Mouse (Mus musculus) erythroblast, embryonic 14.5 days (primary cell): Measurements from ENCODE around the gene Casp9. TPM values are rescaled to one million over a fixed set of nuclear protein-coding genes. Genes with fewer than 3 reads are reported as not detected.
A peak's percentile ranks its signal among the peaks of the same experiment; 100 is the strongest.

ENCODE experiments used
- H3K27me3 ChIP-seq: 2 replicates; pipeline ENCODE4 v1.6.1; 2012; ENCODE audit warnings: inconsistent platforms; ENCODE audit not compliant: control insufficient read depth
- H3K36me3 ChIP-seq: 2 replicates; pipeline ENCODE4 v1.6.1; 2012; ENCODE audit warnings: mild to moderate bottlenecking, inconsistent platforms; ENCODE audit not compliant: control insufficient read depth
- H3K4me1 ChIP-seq: 2 replicates; pipeline ENCODE4 v1.6.1; 2012; ENCODE audit warnings: inconsistent platforms; ENCODE audit not compliant: control insufficient read depth
- H3K4me3 ChIP-seq: replicated peaks from 2 replicates; pipeline ENCODE3; 2012; ENCODE audit warnings: moderate library complexity, mild to moderate bottlenecking, inconsistent platforms
- H3K9me3 ChIP-seq: 2 replicates; pipeline ENCODE4 v1.6.1; 2012; ENCODE audit warnings: low read length, inconsistent platforms, mixed read lengths; ENCODE audit not compliant: control insufficient read depth
- GATA1 ChIP-seq: IDR thresholded peaks from 2 replicates; pipeline ENCODE4 v1.6.1; 2012; ENCODE audit warnings: low read length, inconsistent platforms, mixed read lengths
- TAL1 ChIP-seq: IDR thresholded peaks from 3 replicates; pipeline ENCODE4 v1.6.1; 2012; ENCODE audit warnings: low read length, inconsistent platforms, mixed read lengths
- polyA plus RNA-seq: library from polyadenylated mRNA; stranded (reverse); fragments of >175 nt; gene quantifications from 2 replicates; pipeline ENCODE4 v1.2.3, GENCODE M21; 2012

Casp9 gene
- polyA plus RNA-seq, 1 experiment, result 2.3 TPM

GRCm38 (mm10) chr4:141758874-141759542 is 34.4 kb upstream of the Casp9 start:
- TF ChIP-seq GATA1, result no peak
- no peak for TF ChIP-seq TAL1
- H3K36me3 ChIP-seq, result peaks cover 71% of the 10 kb centered on the region
- H3K27me3 ChIP-seq, result no peaks in the 10 kb centered on the region
- H3K9me3 ChIP-seq, result no peaks in the 10 kb centered on the region
- H3K4me3 ChIP-seq, result no peak overlapping the region
- H3K4me1 ChIP-seq, result peaks cover 91% of the 10 kb centered on the region

- H3K4me3 ChIP-seq, result no peak overlapping the region
- H3K27me3 ChIP-seq, result no peaks in the 10 kb centered on the region
- peaks cover 80% of the 10 kb centered on the region for H3K4me1 ChIP-seq
- H3K36me3 ChIP-seq, result peaks cover 69% of the 10 kb centered on the region
- TF ChIP-seq GATA1 (no peak), TAL1 (no peak)
- H3K9me3 ChIP-seq, result no peaks in the 10 kb centered on the region
Measured at GRCm38 (mm10) chr4:141760942-141761341, 32.5 kb upstream of the Casp9 start.

- H3K27me3 ChIP-seq, result no peaks in the 10 kb centered on the region
- peaks cover 81% of the 10 kb centered on the region for H3K4me1 ChIP-seq
- H3K4me3 ChIP-seq, result no peak overlapping the region
- TF ChIP-seq GATA1, result no peak
- no peak for TF ChIP-seq TAL1
- H3K9me3 ChIP-seq, result no peaks in the 10 kb centered on the region
- peaks cover 77% of the 10 kb centered on the region for H3K36me3 ChIP-seq
Measured at GRCm38 (mm10) chr4:141762102-141762598, 31.3 kb upstream of the Casp9 start.

- peaks cover 81% of the 10 kb centered on the region for H3K4me1 ChIP-seq
- TF ChIP-seq GATA1, result no peak
- TF ChIP-seq TAL1, result no peak
- H3K36me3 ChIP-seq, result peaks cover 82% of the 10 kb centered on the region
- H3K27me3 ChIP-seq, result no peaks in the 10 kb centered on the region
- no peak overlapping the region for H3K4me3 ChIP-seq
- H3K9me3 ChIP-seq, result no peaks in the 10 kb centered on the region
Measured at GRCm38 (mm10) chr4:141763476-141763875, 29.9 kb upstream of the Casp9 start.

GRCm38 (mm10) chr4:141765008-141765407 is 28.4 kb upstream of the Casp9 start:
- Histone ChIP-seq H3K4me1 (peaks cover 81% of the 10 kb centered on the region), H3K9me3 (no peaks in the 10 kb centered on the region), H3K36me3 (peaks cover 83% of the 10 kb centered on the region), H3K27me3 (no peaks in the 10 kb centered on the region), H3K4me3 (no peak overlapping the region)
- TF ChIP-seq GATA1 (no peak), TAL1 (no peak)

GRCm38 (mm10) chr4:141766316-141766667 is 27.1 kb upstream of the Casp9 start:
- peak overlapping the region; percentile 59 for H3K4me3 ChIP-seq
- peaks cover 83% of the 10 kb centered on the region for H3K4me1 ChIP-seq
- H3K36me3 ChIP-seq, result peaks cover 85% of the 10 kb centered on the region
- no peaks in the 10 kb centered on the region for H3K27me3 ChIP-seq
- TF ChIP-seq GATA1 (no peak), TAL1 (no peak)
- H3K9me3 ChIP-seq, result no peaks in the 10 kb centered on the region

- no peaks in the 10 kb centered on the region for H3K27me3 ChIP-seq
- peaks cover 85% of the 10 kb centered on the region for H3K4me1 ChIP-seq
- peaks cover 85% of the 10 kb centered on the region for H3K36me3 ChIP-seq
- no peaks in the 10 kb centered on the region for H3K9me3 ChIP-seq
- peak overlapping the region; percentile 59 for H3K4me3 ChIP-seq
- TF ChIP-seq GATA1 (no peak), TAL1 (no peak)
Measured at GRCm38 (mm10) chr4:141766668-141767352, 26.6 kb upstream of the Casp9 start.

- Histone ChIP-seq H3K27me3 (no peaks in the 10 kb centered on the region), H3K4me1 (peaks cover 84% of the 10 kb centered on the region), H3K36me3 (peaks cover 84% of the 10 kb centered on the region), H3K9me3 (no peaks in the 10 kb centered on the region), H3K4me3 (peak overlapping the region; percentile 59)
- TF ChIP-seq GATA1 (no peak), TAL1 (no peak)
Measured at GRCm38 (mm10) chr4:141767353-141768036, 25.9 kb upstream of the Casp9 start.

GRCm38 (mm10) chr4:141769501-141770160 is 23.8 kb upstream of the Casp9 start:
- peaks cover 84% of the 10 kb centered on the region for H3K36me3 ChIP-seq
- no peaks in the 10 kb centered on the region for H3K9me3 ChIP-seq
- H3K4me3 ChIP-seq, result no peak overlapping the region
- no peaks in the 10 kb centered on the region for H3K27me3 ChIP-seq
- TF ChIP-seq TAL1, result no peak
- no peak for TF ChIP-seq GATA1
- peaks cover 66% of the 10 kb centered on the region for H3K4me1 ChIP-seq
